Mouse (Mus musculus) c-Kit-positive CD71-negative TER-119-negative erythroid progenitor cells, embryonic 14.5 days (primary cell): Measurements from ENCODE around the gene Pif1.

Experiments
- DNase-seq: peaks from one replicate; pipeline ENCODE4 v3.0.0-alpha.2; 2013; ENCODE audit warnings: low read depth

Pif1 gene

GRCm38 (mm10) chr9:65586406-65587269 is at the start of gene Pif1:
TSS of gene Pif1 (plus strand) at chr9:65587160.
- DNase-seq: peak; percentile 79

GRCm38 (mm10) chr9:65537901-65538630 is 48.9 kb upstream of the Pif1 start:
- no peak for DNase-seq

GRCm38 (mm10) chr9:65539697-65540096 is 47.3 kb upstream of the Pif1 start:
- no peak for DNase-seq

- peak; percentile 84 for DNase-seq
These were observed 45.6 kb upstream of the Pif1 start for GRCm38 (mm10) chr9:65541126-65542068.

DNA sequence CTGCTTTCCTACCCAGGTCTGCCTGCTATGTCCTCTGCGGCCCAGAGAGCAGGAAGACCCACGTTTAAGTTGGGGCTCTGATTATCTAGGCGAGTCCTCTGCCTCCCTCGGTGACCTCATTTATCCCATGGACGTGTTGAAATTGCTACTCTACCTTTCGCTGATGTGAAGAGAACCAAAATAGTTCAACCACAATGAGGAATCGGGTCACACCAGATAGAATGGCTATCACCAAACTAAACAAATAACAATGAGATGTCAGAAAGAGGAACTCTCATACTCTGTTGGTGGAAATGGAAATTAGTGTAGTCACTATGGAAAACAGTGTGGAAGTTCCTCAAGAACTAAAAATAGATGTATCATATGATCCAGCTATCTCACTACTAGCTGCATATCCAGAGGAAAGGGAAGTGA is 44.8 kb upstream of the Pif1 start:
- DNase-seq: no peak

GRCm38 (mm10) chr9:65545635-65546412 is 41.1 kb upstream of the Pif1 start:
- DNase-seq: no peak

DNA sequence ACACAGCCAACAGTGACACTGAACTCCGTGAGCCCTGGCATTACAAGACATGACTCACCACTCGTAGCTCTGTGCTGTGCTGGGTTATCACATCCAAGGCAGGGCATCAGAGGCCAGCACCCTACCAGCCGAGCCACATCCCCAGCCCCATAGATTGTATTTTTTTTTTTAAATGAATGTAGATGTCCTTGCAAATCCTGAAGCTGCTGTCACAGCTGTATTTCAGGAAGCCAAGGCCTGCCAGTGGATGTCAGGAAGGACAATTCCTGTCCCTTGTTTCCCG is 40.6 kb upstream of the Pif1 start:
- no peak for DNase-seq

- DNase-seq: no peak
These were observed 39.8 kb upstream of the Pif1 start for GRCm38 (mm10) chr9:65547111-65547510.

DNA sequence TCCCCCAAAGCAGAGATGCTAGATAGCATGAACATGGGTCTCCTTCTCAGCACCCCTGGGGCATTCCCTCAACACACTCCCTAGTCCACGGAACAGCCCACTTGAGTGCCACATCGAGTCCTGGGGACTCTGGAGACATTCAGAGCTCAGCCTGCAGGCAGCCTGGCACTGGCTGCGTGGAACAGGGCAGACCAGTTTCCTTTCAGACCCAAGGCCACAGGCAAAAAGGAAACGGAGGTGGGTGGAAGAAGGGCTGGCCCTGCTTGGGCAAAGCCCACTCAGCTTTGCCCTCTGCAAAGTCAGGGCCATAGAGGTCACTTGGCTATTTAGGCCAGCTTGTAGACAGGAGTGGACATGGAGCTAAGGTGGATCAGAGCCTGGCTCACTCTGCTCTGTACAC is 39.1 kb upstream of the Pif1 start:
- no peak for DNase-seq

DNA sequence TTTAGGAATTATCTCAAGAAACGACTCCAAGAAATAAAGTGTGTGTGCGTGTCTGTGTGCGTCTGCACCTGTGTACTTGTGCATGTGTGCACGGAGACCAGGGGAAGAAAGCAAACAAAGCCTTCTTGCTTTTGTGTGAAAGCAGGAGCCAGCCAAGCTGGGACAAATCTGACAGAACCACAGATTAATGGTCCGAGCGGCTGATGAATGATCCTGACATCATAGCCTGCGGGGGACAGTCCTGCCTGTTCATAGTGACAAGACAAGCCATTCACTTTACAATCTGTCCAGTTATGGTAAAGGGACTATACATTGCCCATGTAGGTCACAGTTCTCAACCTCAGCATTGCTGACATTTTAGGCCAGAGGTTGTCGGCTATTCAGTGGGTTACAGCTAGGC is 38.6 kb upstream of the Pif1 start:
- no peak for DNase-seq

- no peak for DNase-seq
These were observed 37.8 kb upstream of the Pif1 start for GRCm38 (mm10) chr9:65549139-65549538.

- DNase-seq: no peak
These were observed 37.3 kb upstream of the Pif1 start for GRCm38 (mm10) chr9:65549643-65550042.

GRCm38 (mm10) chr9:65550079-65550831 is 36.7 kb upstream of the Pif1 start:
- DNase-seq: no peak

DNA sequence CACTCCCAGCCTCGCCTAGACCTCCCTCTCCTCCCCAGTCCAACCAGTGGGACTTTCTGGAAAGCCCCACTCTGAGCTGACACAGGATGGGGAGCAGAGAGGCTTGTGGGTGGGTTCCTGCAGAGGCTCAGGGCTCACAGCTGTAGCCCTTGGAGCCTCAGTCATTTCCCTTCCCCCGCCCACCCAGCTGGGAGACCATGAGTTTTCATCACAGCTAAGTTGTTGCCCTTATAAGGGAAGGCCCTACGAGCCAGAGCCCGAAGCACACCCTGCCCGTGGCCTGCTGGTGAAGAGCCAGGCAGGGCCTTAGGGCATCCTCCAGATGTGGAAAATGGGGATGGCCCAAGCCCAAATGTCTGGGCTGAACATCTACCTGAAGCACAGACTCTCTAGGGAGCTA is 35.9 kb upstream of the Pif1 start:
- no peak for DNase-seq

GRCm38 (mm10) chr9:65552141-65552540 is 34.8 kb upstream of the Pif1 start:
- DNase-seq: no peak

DNA sequence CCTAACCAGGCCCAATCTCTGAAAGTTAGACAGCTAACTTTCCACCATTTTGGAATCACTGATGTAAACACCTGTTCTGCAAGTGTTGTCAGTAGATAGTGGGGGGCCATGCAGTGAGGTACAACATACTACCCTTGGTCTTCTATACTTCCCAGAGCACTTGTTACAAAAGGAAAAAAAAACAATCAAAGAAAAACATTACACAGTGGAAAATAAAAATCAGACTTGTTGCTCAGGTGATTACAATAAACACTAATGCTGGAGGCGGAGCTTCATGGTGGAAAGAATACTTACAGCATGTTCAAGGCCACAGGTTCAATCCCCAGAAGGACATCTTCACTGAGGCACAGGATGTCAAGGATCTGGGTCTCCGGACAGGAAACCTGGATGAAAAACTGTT is 34.2 kb upstream of the Pif1 start:
- DNase-seq: no peak

DNA sequence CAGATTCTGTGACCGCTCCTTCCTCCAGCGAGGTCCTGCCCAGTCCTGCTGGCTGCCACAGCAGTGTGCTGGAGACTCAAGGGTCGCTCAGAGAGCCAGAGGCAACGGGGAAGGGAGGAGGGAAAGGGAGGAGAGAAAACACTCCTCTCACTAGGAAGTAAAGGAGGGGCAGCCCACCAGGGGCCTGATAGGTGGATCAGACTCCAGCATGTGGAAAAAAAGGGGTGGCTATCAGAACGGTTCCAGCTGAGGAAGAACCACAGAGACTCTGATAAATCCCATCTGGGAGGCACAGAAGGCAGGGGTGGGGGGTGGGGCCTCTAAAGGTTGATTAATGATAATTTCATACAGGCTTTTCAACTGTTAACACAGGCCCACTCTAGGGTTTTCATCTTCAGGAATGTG is 32.0 kb upstream of the Pif1 start:
- no peak for DNase-seq

- DNase-seq: no peak
These were observed 31.3 kb upstream of the Pif1 start for GRCm38 (mm10) chr9:65555621-65556020.

GRCm38 (mm10) chr9:65556349-65556748 is 30.6 kb upstream of the Pif1 start:
- no peak for DNase-seq

GRCm38 (mm10) chr9:65556979-65557378 is 30.0 kb upstream of the Pif1 start:
- DNase-seq: no peak

DNA sequence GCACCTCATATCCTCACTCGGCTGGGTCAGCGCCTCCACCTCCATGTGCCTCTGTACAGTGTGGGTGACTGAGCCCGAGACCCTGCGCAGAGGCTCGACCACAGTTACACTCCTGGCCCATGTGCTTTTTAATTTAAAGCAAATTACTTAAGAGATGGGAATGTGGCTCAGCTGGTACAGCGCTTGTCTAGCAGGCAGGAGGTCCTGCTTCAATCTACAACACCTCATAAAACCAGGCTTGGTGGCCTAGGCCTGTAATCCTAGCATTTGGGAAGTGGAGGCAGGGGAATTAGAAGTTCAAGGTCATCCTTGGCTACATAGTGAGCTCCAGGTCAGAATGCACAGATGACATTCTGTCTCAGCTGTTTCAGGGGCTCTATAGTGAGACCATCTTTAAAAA is 28.2 kb upstream of the Pif1 start:
- no peak for DNase-seq
